16 mouse cellular contexts compared by ENCODE assay signal in the genomic region with DNA sequence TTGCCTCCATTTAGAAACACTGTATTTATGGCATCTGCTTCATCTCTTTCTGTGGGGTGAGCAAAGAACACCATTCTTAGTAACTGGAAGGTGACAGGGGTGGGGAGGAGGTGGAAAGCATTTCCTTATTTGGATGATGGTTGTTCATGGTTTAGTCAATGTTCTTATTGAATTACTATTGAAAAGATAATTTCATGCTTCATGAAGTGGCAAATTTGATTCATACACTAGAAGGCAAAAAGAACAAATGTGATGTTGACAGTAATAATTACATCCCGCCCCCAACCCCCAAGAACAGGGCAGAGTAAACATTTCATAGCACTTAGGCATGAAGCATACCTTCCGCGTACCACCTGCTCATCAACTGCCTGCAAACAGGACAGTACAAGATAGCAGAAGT.
"Had no signal": no experiment of that assay in that cellular context is flagged by ENCODE, and none has a peak within 500 bp of the region (broad histone marks: within the 10 kb centered on the region; RNA-seq: fewer than 3 reads in every experiment).

No protein-coding gene starts in this region.

- H3K4me3 ChIP-seq: kidney, embryonic 15.5 days; liver, embryonic 13.5 days; megakaryocyte, embryonic 14.5 days; midbrain, embryonic 10.5 days; midbrain, embryonic 13.5 days; stomach, embryonic 15.5 days had no signal

- H3K36me3 ChIP-seq: kidney, embryonic 15.5 days; liver, embryonic 13.5 days; midbrain, embryonic 10.5 days; midbrain, embryonic 13.5 days; stomach, embryonic 15.5 days had no signal

- H3K4me1 ChIP-seq: kidney, embryonic 15.5 days; liver, embryonic 13.5 days; megakaryocyte, embryonic 14.5 days; midbrain, embryonic 10.5 days; midbrain, embryonic 13.5 days; stomach, embryonic 15.5 days had no signal

- H3K4me2 ChIP-seq: kidney, embryonic 15.5 days; liver, embryonic 13.5 days; midbrain, embryonic 13.5 days; stomach, embryonic 15.5 days had no signal

- ATAC-seq: midbrain, embryonic 13.5 days had no signal

- DNase-seq: kidney, adult 11 months; kidney, adult 8-10 months; kidney, postnatal 10 days; kidney, postnatal 36 days; liver, embryonic 13.5 days; lung, adult 2 months; right cerebral cortex, postnatal 25 days; spleen, adult 18-20 months; thymus, adult 18-20 months; thymus, postnatal 36 days had no signal

- H3K9ac ChIP-seq: kidney, embryonic 15.5 days; liver, embryonic 13.5 days; midbrain, embryonic 13.5 days; stomach, embryonic 15.5 days had no signal

- H3K27ac ChIP-seq: kidney, embryonic 15.5 days; liver, embryonic 13.5 days; macrophage; midbrain, embryonic 10.5 days; midbrain, embryonic 13.5 days; stomach, embryonic 15.5 days had no signal

- H3K9me3 ChIP-seq: kidney, embryonic 15.5 days; megakaryocyte, embryonic 14.5 days; midbrain, embryonic 10.5 days; midbrain, embryonic 13.5 days; stomach, embryonic 15.5 days had no signal

- H3K27me3 ChIP-seq: kidney, embryonic 15.5 days; liver, embryonic 13.5 days; megakaryocyte, embryonic 14.5 days; midbrain, embryonic 13.5 days; stomach, embryonic 15.5 days had no signal
